Mouse (Mus musculus) v-Abl transformed pro-B cells (cell line): ENCODE data around the gene Gm13289.
"Not testable (repeated sequence)": the region's sequence is repeated elsewhere in the genome, so short reads cannot be mapped to it uniquely, and the experiment has no call there.

Experiments
- in situ Hi-C, 2 experiments: fragments of 400-800 bp; cut with MboI; formaldehyde crosslinking; loops; one replicate each; pipeline ENCODE4 v1.15.1; 2025; ENCODE audit not compliant: unreplicated experiment in 2 of 2

Gm13289 gene

GRCm38 (mm10) chr4:88776622-88777021, at the start of gene Gm13289:
TSS of gene Gm13289 (plus strand) at chr4:88776922.
- in situ Hi-C loops = not testable (repeated sequence)

- in situ Hi-C loops = loop anchor here (5.0 kb wide), 2 partner anchors 35 to 40 kb away; partner anchors contain the start of gene Ifnab (in 1 of the 2)
Measured at GRCm38 (mm10) chr4:88727324-88727723, 49.4 kb upstream of the Gm13289 start.

GRCm38 (mm10) chr4:88738480-88738879, 38.2 kb upstream of the Gm13289 start:
- in situ Hi-C loops = no loop called here

GRCm38 (mm10) chr4:88739036-88739435, 37.7 kb upstream of the Gm13289 start:
- in situ Hi-C loops = no loop called here

- in situ Hi-C loops = no loop called here
Measured at GRCm38 (mm10) chr4:88741426-88741825, 35.3 kb upstream of the Gm13289 start.

- in situ Hi-C loops = no loop called here
Measured at GRCm38 (mm10) chr4:88742771-88743371, 33.9 kb upstream of the Gm13289 start.

GRCm38 (mm10) chr4:88744207-88744606, 32.5 kb upstream of the Gm13289 start:
- in situ Hi-C loops = no loop called here

- in situ Hi-C loops = no loop called here
Measured at GRCm38 (mm10) chr4:88749926-88750325, 26.8 kb upstream of the Gm13289 start.

- in situ Hi-C loops = not testable (repeated sequence)
Measured at GRCm38 (mm10) chr4:88754818-88755340, 21.8 kb upstream of the Gm13289 start, which contains the start of gene Gm13271. TSS of gene Gm13271 (plus strand) at chr4:88754868.

- in situ Hi-C loops = not testable (repeated sequence)
Measured at GRCm38 (mm10) chr4:88756581-88757513, 19.9 kb upstream of the Gm13289 start.

- in situ Hi-C loops = not testable (repeated sequence)
Measured at GRCm38 (mm10) chr4:88757628-88758031, 19.1 kb upstream of the Gm13289 start.

- in situ Hi-C loops = not testable (repeated sequence)
Measured at GRCm38 (mm10) chr4:88758751-88759150, 18.0 kb upstream of the Gm13289 start.

GRCm38 (mm10) chr4:88759610-88760268, 17.0 kb upstream of the Gm13289 start, which contains the start of gene Gm13283:
TSS of gene Gm13283 (plus strand) at chr4:88760119.
- in situ Hi-C loops = not testable (repeated sequence)

GRCm38 (mm10) chr4:88760431-88760830, 16.3 kb upstream of the Gm13289 start:
- in situ Hi-C loops = not testable (repeated sequence)

GRCm38 (mm10) chr4:88761776-88762175, 14.9 kb upstream of the Gm13289 start:
- in situ Hi-C loops = not testable (repeated sequence)

GRCm38 (mm10) chr4:88762341-88762740, 14.4 kb upstream of the Gm13289 start:
- in situ Hi-C loops = not testable (repeated sequence)

- in situ Hi-C loops = not testable (repeated sequence)
Measured at GRCm38 (mm10) chr4:88763384-88764018, 13.2 kb upstream of the Gm13289 start.

- in situ Hi-C loops = not testable (repeated sequence)
Measured at GRCm38 (mm10) chr4:88773534-88773933, 3.2 kb upstream of the Gm13289 start, which contains the start of gene Gm13290. TSS of gene Gm13290 (plus strand) at chr4:88773834.

GRCm38 (mm10) chr4:88779550-88779949, 2.8 kb downstream of the Gm13289 start, which contains the start of gene Gm13272:
TSS of gene Gm13272 (plus strand) at chr4:88779850.
- in situ Hi-C loops = not testable (repeated sequence)

GRCm38 (mm10) chr4:88780320-88780719, 3.6 kb downstream of the Gm13289 start:
- in situ Hi-C loops = not testable (repeated sequence)
